Mouse (Mus musculus) hindbrain, embryonic 15.5 days (tissue): ENCODE results near the gene Sec61b. TPM values are rescaled to one million over a fixed set of nuclear protein-coding genes. Genes with fewer than 3 reads are reported as not detected.

Source experiments
- ATAC-seq: fragments of 200-750 bp; cut with Nextera tagmentation; 2 replicates; pipeline ENCODE4 v1.8.0; 2017; ENCODE audit warnings: low read depth, moderate number of reproducible peaks, moderate TSS enrichment; ENCODE audit not compliant: low FRiP score
- H3K27ac ChIP-seq: fragments of 300-500 bp; sonication (generic); replicated peaks from 2 replicates; pipeline ENCODE4 v1.5.1; 2015; ENCODE audit warnings: mild to moderate bottlenecking, inconsistent platforms
- H3K27me3 ChIP-seq: fragments of 300-500 bp; sonication (generic); 2 replicates; pipeline ENCODE4 v1.6.1; 2015; ENCODE audit warnings: control low read depth, inconsistent platforms
- H3K36me3 ChIP-seq: fragments of 300-500 bp; sonication (generic); 2 replicates; pipeline ENCODE4 v1.6.1; 2015; ENCODE audit warnings: control low read depth, inconsistent platforms
- H3K4me1 ChIP-seq: fragments of 300-500 bp; sonication (generic); replicated peaks from 2 replicates; pipeline ENCODE4 v1.6.1; 2015; ENCODE audit warnings: control low read depth, inconsistent platforms
- H3K4me2 ChIP-seq: fragments of 300-500 bp; sonication (generic); 2 replicates; pipeline ENCODE4 v1.6.1; 2015; ENCODE audit warnings: moderate library complexity, mild to moderate bottlenecking, inconsistent platforms
- H3K4me3 ChIP-seq: fragments of 300-500 bp; sonication (generic); 2 replicates; pipeline ENCODE4 v1.5.1; 2015; ENCODE audit warnings: mild to moderate bottlenecking, inconsistent platforms
- H3K9ac ChIP-seq: fragments of 300-500 bp; sonication (generic); 2 replicates; pipeline ENCODE4 v1.6.1; 2015; ENCODE audit warnings: inconsistent platforms
- H3K9me3 ChIP-seq: fragments of 300-500 bp; sonication (generic); 2 replicates; pipeline ENCODE4 v1.6.1; 2016; ENCODE audit warnings: control low read depth, inconsistent platforms
- WGBS: fragments of 180-500 bp; shearing (Covaris S2); methylation state at CpG from one replicate; pipeline ENCODE4 v1.1.7; 2015; 5-methylcytosine and 5-hydroxymethylcytosine counted together
- polyA plus RNA-seq: library from polyadenylated mRNA; unstranded; fragments of >200 nt; fragmentation: Nextera tagmentation; extraction: Ambion mirVana; gene quantifications from 2 replicates; pipeline ENCODE4 v1.2.1, GENCODE M21; 2015

The Sec61b gene
- polyA plus RNA-seq, 1 experiment from 2014 or later, result 251 TPM

DNA sequence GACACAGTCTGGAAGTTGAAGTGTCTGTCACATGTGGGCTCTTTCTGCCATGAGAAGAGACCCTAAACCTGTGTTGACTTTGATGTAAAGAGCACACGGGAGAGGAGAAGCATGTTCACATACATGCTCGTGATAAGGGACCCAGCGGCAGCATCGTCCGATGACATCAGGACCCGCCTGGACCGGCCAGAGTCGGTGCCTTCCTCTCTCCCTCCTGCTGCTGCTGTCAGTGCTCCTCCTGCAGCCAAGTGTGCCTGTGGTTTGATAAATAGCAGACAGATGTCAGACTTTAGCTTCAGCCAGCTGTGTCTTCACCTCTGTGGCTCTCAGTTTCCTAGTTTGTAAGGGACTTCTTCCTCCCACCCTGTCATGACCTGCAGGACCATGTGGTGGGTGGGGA is 19.0 kb downstream of the Sec61b start:
- Histone ChIP-seq H3K9ac (no peak overlapping the region), H3K4me2 (no peak overlapping the region), H3K27me3 (no peaks in the 10 kb centered on the region), H3K4me3 (no peak overlapping the region), H3K36me3 (no peaks in the 10 kb centered on the region), H3K9me3 (no peaks in the 10 kb centered on the region), H3K27ac (no peak overlapping the region), H3K4me1 (no peaks in the 10 kb centered on the region; the same call in 1 of the 2 replicates)
- 76% methylated on average over 8 of the region's 8 CpGs for WGBS
- ATAC-seq, result no peak

DNA sequence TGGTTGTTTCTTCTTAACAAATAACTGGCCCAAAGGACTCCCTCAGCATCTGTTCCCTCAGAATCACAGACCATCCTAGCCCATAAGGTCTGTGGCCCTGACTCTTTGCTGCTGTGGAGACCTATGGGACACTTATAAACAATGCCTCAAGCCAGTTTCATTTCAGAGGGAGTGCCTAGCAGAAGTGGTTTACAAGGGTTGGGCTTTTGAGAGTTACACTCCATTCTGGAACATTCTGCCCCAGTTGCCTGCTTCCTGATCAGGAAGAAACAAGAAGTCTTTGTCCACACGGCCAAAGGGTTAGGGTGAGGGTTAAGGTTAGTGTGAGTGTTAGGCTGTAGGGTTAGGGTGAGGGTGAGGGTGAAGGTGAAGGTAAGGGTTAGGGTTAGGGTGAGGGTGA is 19.7 kb downstream of the Sec61b start:
- Histone ChIP-seq H3K4me1 (no peaks in the 10 kb centered on the region; the same call in 1 of the 2 replicates), H3K36me3 (no peaks in the 10 kb centered on the region), H3K4me3 (no peak overlapping the region), H3K4me2 (no peak overlapping the region), H3K27me3 (no peaks in the 10 kb centered on the region), H3K9ac (no peak overlapping the region), H3K27ac (no peak overlapping the region), H3K9me3 (no peaks in the 10 kb centered on the region)
- no peak for ATAC-seq
- WGBS, result 82% methylated on average over 1 of the region's 1 CpGs

DNA sequence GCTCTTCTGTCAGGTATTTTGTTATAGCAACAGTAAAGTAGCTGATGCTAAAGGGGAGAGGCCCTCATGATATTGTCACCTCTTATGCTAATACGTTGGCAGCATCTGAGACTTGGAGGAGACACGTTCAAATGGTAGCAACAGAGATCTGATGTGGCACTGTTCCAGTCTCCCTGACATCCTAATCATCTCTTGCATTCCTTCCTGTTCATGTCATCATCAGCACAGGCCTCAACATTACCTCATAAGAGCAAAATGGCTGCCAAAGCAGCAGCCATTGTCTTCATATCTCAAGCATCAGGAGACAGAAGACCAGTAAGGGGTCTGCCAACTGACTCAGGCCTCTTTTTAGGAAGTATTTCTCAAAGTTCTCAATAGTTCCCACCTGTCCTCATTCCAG is 20.2 kb downstream of the Sec61b start:
- H3K4me1 ChIP-seq, result no peaks in the 10 kb centered on the region; the same call in 1 of the 2 replicates
- WGBS, result 81% methylated on average over 2 of the region's 2 CpGs
- no peak overlapping the region for H3K4me3 ChIP-seq
- no peak for ATAC-seq
- no peaks in the 10 kb centered on the region for H3K9me3 ChIP-seq
- no peak overlapping the region for H3K27ac ChIP-seq
- H3K36me3 ChIP-seq, result no peaks in the 10 kb centered on the region
- no peaks in the 10 kb centered on the region for H3K27me3 ChIP-seq
- H3K9ac ChIP-seq, result no peak overlapping the region
- H3K4me2 ChIP-seq, result no peak overlapping the region

DNA sequence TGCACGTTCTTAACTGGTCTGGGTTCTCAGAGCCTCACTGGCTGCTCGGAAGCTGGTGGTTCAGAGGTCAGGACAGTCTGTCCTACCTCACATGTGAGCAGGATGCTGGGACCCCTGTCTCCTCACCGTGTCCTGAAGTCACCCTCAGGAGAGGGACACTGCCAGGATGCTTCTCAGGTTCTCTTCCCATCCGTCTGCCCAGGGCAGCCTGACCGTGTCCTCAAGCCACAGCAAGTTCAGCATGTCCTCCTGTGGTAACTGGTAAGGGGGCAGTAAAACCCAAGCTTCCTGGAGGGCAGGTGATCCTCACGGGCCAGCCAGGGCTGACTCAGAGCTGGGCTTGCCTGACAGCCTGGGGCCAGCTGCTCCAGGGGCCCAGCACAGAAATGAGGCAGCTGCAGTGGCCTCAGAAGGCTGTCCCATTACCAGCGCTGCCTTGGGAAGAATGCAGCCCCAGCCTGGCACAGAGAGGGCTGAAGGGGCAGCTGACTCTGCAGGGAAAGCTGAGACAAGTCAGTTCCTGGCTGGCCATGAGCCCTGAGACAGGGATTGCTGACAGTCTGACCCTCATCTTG is 23.4 kb downstream of the Sec61b start:
- Histone ChIP-seq H3K4me1 (no peaks in the 10 kb centered on the region), H3K9me3 (no peaks in the 10 kb centered on the region), H3K27ac (no peak overlapping the region), H3K9ac (no peak overlapping the region), H3K4me2 (no peak overlapping the region), H3K36me3 (no peaks in the 10 kb centered on the region), H3K27me3 (no peaks in the 10 kb centered on the region), H3K4me3 (no peak overlapping the region)
- 70% methylated on average over 7 of the region's 7 CpGs for WGBS
- no peak for ATAC-seq

DNA sequence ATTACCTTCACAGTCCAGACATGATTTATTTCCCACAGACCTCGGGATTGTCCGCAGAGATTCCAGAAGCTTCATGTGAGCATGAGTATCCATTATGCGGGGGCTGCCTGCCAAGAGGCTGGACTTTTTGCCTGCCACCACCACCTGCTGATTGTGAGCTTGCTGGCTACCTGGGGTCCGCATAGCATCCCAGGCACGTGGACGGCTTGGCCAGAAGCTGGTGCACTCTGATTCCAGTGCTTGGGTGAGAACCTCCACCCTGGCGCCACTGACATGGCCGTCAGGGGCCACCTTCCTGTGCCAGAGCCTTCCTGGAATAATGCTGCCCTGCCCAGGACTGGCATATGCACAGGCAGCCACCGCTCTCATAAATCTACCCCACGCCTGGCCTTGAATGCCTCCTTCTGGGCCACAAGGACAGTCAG is 24.7 kb downstream of the Sec61b start:
- Histone ChIP-seq H3K36me3 (no peaks in the 10 kb centered on the region), H3K4me2 (no peak overlapping the region), H3K27me3 (no peaks in the 10 kb centered on the region), H3K9ac (no peak overlapping the region), H3K4me1 (no peaks in the 10 kb centered on the region), H3K27ac (no peak overlapping the region), H3K4me3 (no peak overlapping the region), H3K9me3 (no peaks in the 10 kb centered on the region)
- no peak for ATAC-seq
- 76% methylated on average over 10 of the region's 10 CpGs for WGBS

DNA sequence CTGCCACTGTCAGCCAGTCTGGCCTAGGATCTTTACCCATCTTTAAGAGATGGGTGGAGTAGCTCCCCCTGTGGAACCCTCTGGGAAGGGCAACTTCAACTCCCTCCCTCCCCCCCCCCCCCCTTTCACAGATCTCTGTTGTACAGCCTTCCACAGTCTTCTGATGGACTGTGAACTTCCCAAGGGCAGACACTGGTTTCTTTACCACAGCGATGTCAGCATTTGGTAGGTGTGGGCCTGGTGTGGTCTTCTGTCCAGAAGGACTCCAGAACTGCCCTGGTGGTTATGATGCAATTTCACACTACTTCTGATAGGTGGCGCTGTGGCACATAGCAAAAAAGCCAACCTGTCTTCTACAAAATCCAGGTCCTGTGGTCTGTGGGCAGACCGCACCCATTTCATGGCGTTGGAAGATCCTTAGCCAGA is 28.1 kb downstream of the Sec61b start:
- no peak overlapping the region for H3K27ac ChIP-seq
- H3K4me3 ChIP-seq, result no peak overlapping the region
- no peaks in the 10 kb centered on the region for H3K36me3 ChIP-seq
- no peaks in the 10 kb centered on the region for H3K27me3 ChIP-seq
- ATAC-seq, result peak; percentile 65; the same call in 1 of the 2 replicates
- H3K9ac ChIP-seq, result no peak overlapping the region
- H3K4me2 ChIP-seq, result no peak overlapping the region
- 29% methylated on average over 4 of the region's 4 CpGs for WGBS
- no peaks in the 10 kb centered on the region for H3K9me3 ChIP-seq
- H3K4me1 ChIP-seq, result no peaks in the 10 kb centered on the region

DNA sequence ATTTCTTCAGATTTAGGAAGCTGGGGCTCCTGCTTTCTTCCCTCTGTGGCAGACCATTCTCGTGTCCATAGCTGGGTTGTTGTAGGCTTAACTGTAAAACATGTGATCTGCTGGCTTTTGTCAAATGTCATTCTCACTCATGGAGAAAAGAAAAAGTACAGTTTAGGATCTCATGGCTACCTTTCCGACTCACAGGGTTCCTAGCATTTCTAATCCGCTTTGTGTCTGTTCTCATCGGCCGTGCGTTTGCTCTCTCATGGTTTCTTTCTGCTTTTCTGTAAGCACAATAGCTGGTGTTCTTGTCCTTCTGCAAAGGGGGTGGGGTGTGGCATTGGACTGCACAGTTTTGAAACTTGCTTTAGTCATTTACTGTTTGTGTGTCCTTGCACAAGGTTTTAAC is 28.6 kb downstream of the Sec61b start:
- Histone ChIP-seq H3K4me3 (no peak overlapping the region), H3K4me2 (no peak overlapping the region), H3K9ac (no peak overlapping the region), H3K27me3 (no peaks in the 10 kb centered on the region), H3K9me3 (no peaks in the 10 kb centered on the region), H3K4me1 (no peaks in the 10 kb centered on the region), H3K36me3 (no peaks in the 10 kb centered on the region), H3K27ac (no peak overlapping the region)
- WGBS, result 81% methylated on average over 6 of the region's 6 CpGs
- ATAC-seq, result 0 out of 2 replicates have a peak, but pooled peaks have one; percentile 30

DNA sequence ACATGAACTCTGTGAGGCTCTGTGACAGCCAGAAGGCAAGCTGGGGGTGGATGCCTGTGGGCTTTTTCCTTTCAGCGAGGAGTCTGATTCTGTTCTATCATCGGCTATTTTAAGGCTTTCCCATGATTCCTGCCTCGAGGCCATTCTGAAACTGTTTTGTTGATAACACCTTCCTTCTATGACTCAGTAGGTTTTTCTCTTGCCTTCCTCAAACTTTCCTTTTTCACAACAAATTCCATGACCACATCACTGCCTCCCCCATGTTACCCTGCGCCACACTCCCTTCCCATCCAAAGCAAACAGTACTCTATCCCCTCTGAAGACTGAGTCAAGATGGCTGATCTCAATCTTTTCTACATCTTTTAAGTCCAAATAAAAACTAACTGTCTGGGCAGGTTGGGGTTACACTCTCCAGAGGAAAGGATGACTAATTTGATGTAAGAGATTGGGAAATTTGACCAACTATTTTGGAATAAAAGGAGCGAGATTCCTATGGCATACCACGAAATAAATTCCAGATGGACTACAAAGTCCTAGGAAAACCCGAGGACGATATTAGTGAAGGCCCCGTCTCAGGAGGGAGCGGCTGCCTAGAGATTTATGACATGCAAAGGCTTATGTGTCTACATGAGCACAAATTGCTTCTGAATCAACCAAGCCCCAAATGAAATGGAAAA is 30.5 kb downstream of the Sec61b start:
- Histone ChIP-seq H3K4me2 (no peak overlapping the region), H3K27ac (no peak overlapping the region), H3K27me3 (no peaks in the 10 kb centered on the region), H3K9ac (no peak overlapping the region), H3K4me1 (no peaks in the 10 kb centered on the region), H3K9me3 (no peaks in the 10 kb centered on the region), H3K36me3 (no peaks in the 10 kb centered on the region), H3K4me3 (no peak overlapping the region)
- no peak for ATAC-seq
- 91% methylated on average over 10 of the region's 10 CpGs for WGBS

DNA sequence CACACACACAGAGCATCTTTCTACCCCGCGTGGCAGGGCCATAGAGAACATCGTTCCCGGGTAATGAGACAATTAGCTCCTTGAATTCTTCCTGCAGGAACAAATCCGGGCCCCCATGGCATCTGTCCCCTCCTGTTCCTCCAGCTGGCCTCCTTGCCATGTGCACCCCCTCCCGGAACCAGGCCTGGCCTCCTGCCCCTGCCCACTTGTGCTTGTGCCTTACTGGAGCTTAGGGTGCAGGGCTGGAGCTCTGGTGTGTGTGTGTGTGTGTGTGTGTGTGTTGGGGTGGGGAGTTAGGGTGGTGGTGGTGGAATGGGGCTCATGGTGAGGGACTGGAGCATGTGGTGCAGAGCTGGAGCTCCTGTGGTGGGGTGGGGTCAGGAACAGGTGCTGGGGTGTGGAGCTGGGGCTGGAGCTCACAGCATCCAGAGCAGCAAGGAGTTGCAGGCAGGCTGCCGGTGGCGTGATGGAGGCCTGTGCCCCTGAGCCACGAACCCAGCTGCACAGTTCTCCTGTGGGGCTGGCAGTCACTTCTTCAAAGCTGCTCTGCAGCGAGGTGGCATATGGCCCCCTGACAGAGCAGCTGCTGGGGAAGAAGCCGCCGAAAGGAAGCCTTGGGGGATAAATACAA is 44.2 kb downstream of the Sec61b start:
- Histone ChIP-seq H3K9ac (no peak overlapping the region), H3K4me1 (peaks cover 7% of the 10 kb centered on the region), H3K27ac (no peak overlapping the region), H3K36me3 (no peaks in the 10 kb centered on the region), H3K9me3 (no peaks in the 10 kb centered on the region), H3K4me2 (peak overlapping the region; percentile 16; the same call in 1 of the 2 replicates), H3K4me3 (no peak overlapping the region), H3K27me3 (no peaks in the 10 kb centered on the region)
- 40% methylated on average over 12 of the region's 12 CpGs for WGBS
- ATAC-seq, result peak; percentile 77

DNA sequence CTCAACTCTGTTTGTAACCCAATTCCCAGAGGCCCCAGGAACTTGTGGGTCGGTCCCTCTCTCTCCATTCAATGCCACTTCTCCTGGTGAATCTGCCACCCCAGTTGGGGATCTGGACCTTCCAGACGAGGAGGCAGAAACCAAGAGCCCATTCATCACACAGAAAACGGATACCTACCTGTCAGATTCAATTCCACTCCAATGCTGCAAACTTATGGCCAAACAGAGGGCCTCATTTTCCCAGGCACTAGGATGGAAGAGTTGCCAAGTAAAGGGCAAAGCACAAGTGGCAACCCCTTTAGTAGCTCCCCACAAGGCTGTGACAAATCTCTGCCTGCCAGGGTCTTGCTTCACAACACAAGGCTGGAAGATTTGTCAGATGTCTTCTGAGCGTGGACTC is 45.6 kb downstream of the Sec61b start:
- Histone ChIP-seq H3K36me3 (no peaks in the 10 kb centered on the region), H3K4me3 (no peak overlapping the region), H3K9ac (no peak overlapping the region), H3K4me1 (peaks cover 7% of the 10 kb centered on the region), H3K27me3 (no peaks in the 10 kb centered on the region), H3K4me2 (no peak overlapping the region), H3K27ac (no peak overlapping the region), H3K9me3 (no peaks in the 10 kb centered on the region)
- ATAC-seq, result no peak
- 64% methylated on average over 4 of the region's 4 CpGs for WGBS

DNA sequence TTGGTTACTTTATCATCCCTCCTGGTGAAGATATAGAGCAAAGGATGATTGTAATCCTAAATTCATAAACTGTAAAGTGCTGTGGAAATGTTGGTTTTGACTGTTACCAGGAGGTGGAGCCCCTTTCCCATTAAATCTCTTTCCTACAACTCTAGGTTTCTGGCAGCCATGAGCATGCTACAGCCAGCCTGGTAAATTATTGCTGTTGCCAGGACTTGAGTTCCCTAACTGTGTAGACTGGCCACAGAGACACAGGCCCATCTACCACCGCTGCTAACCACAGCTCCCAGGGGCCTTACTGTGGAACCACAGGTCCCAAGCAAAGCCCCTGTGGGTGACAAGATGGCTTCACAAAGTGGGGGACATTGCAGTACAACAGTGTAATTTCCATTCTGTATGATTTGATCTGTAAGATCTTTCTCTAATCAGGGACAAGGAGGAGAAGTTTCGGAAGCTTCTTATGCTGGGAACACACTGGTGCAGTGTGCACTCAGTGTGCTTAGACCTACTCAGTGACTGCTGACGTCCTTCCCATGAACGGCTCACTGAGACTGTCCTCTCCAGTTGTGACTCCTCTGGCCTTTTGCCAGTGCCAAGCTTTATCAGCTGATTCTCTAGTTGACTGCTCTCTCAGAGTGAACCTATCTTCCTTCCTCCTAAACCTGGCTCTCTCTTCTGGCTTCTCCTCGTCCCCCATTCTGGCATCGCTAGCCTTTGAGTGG is 47.6 kb downstream of the Sec61b start:
- Histone ChIP-seq H3K4me1 (peaks cover 7% of the 10 kb centered on the region), H3K9ac (no peak overlapping the region), H3K36me3 (no peaks in the 10 kb centered on the region), H3K9me3 (no peaks in the 10 kb centered on the region), H3K4me2 (no peak overlapping the region), H3K27me3 (no peaks in the 10 kb centered on the region), H3K27ac (no peak overlapping the region), H3K4me3 (no peak overlapping the region)
- 81% methylated on average over 6 of the region's 6 CpGs for WGBS
- peak; percentile 74; the same call in 1 of the 2 replicates for ATAC-seq

DNA sequence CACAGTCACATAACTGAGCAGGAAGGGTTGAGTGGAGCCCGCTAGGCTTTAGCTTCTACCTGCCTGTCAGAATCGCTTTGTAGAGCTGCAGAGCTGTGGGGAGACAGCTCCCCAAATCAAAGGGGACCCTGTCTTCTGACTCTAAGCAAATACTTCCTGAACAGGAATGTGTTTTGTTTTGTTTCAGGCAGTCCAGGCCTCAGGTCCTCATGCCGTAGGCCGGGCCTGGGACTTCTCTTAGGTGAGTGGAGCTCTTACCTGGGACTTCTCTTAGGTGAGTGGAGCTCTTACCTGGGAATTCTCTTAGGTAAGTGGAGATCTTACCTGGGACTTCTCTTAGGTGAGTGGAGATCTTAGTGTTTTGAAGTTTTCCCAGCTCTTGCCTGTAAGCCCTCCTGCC is 55.4 kb downstream of the Sec61b start:
- H3K4me2 ChIP-seq, result no peak overlapping the region
- H3K36me3 ChIP-seq, result no peaks in the 10 kb centered on the region
- H3K27ac ChIP-seq, result no peak overlapping the region
- no peak for ATAC-seq
- H3K4me1 ChIP-seq, result no peaks in the 10 kb centered on the region
- 94% methylated on average over 4 of the region's 4 CpGs for WGBS
- H3K27me3 ChIP-seq, result no peaks in the 10 kb centered on the region
- H3K9me3 ChIP-seq, result no peaks in the 10 kb centered on the region
- H3K9ac ChIP-seq, result no peak overlapping the region
- H3K4me3 ChIP-seq, result no peak overlapping the region
